Mouse (Mus musculus) layer of hippocampus, adult 8-10 months (tissue): ENCODE results near the gene Nsun2. TPM values are rescaled to one million over a fixed set of nuclear protein-coding genes. Genes with fewer than 3 reads are reported as not detected.
A peak's percentile ranks its signal among the peaks of the same experiment; 100 is the strongest.

Source experiments
- DNase-seq, 2 experiments: peaks; one replicate each; pipeline ENCODE4 v3.0.0; 2022; ENCODE audit warnings: low spot score in 2 of 2
- total RNA-seq, 4 experiments: library from RNA; stranded (reverse); gene quantifications; 2 replicates each; pipeline ENCODE4 v1.2.4; 2022

Nsun2 gene
- 100 to 1,000 TPM in 2 of 4 experiments, 10 to 100 TPM in 2; 86.2 to 110 (median 100) TPM for total RNA-seq

GRCm38 (mm10) chr13:69533405-69534333, at the start of gene Nsun2:
TSS of gene Nsun2 (plus strand) at chr13:69533746.
- DNase-seq, result no peak

GRCm38 (mm10) chr13:69485326-69485725, 48.2 kb upstream of the Nsun2 start:
- no peak for DNase-seq

DNA sequence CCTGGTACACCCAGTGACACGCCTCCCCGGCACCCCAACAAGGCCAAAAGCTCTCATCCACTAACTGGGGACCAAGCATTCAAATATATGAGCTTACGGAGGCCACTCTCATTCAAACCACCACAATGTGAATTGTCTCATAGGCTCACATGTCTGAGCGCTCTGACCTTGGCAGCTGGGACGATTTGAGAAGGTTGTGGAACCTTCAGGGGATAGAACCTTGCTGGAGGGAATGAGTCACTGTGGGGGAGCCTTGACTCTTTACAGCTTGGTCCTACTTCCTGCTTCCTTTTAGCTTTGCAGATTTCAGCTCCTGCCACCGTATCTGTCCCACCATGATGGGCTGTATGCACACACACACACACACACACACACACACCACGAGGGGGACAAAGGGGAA, 47.7 kb upstream of the Nsun2 start:
- DNase-seq, result no peak

DNA sequence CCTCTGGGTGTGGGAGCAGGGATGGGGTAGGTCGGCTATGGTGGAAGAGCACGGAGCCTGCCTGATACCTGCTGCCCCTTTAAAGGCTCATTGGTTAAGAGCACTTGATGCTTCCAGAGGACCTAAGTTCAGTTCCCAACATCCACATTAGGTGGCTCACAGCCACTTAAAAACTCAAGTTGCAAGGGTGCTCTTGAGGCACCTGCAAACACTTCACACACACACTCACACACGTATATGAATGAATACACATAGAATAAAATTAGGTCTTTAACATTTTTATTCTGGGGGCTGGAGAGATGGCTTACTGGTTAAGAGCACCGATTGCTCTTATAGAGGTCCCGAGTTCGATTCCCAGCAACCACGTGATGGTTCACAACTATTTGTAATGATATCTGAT, 46.4 kb upstream of the Nsun2 start:
- no peak for DNase-seq

DNA sequence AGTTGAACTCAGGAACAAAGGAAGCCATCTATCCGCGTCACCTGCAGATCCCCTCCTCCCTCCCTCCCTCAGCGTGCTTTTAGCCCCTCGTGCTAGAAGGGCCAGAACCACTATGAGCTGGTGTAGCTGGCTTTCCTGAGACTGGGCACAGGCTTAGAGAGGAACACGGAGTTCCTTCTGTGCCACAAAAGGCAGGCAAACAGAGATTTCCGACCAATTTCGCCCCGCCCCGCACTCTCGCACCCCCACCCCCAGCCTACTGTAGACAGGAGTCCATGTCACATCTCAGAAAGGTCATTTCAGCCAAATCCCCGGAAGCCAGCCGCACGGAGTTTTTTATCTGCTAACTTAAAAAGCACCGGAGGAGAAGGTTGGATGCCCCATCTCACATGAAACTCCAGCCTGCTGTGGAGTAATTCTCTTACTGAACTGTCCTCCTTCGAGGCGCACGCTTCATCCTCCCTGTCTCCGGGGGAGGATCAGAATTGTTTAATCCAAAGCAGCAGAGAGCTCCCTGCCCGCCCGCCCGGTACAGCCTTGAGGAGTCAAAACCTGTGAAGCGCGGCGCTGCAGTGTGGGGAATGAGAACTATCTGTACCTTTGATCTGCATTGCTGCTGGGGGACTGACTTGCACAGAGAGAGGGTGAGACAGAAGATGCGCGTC, 45.8 kb upstream of the Nsun2 start:
- DNase-seq, result no peak

- DNase-seq, result no peak
These were observed 44.8 kb upstream of the Nsun2 start for GRCm38 (mm10) chr13:69488565-69489255.

DNA sequence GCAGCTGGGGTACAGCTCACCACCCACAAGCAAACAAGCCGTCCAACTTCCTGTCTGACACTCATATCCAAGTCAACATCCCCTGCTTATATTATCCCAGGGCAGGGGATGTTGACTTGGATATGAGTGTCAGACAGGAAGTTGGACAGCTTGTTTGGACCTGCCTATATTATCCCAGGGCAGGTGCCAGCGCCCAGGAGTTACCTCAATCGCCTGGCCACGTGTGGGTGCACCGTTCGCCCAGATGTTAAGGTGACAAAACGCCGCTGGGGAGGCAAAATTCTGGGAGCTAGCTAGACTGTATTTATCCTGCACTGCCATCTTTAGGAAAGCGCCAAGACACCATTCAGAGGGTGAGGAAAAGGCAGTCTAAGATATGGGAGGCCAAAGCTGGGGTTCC, 43.8 kb upstream of the Nsun2 start:
- no peak for DNase-seq

GRCm38 (mm10) chr13:69492876-69493463, 40.6 kb upstream of the Nsun2 start:
- DNase-seq, result no peak

- no peak for DNase-seq
These were observed 35.3 kb upstream of the Nsun2 start for GRCm38 (mm10) chr13:69498276-69498675.

- no peak for DNase-seq
These were observed 31.3 kb upstream of the Nsun2 start for GRCm38 (mm10) chr13:69502157-69502750.

- no peak for DNase-seq
These were observed 30.7 kb upstream of the Nsun2 start for GRCm38 (mm10) chr13:69502863-69503262.

DNA sequence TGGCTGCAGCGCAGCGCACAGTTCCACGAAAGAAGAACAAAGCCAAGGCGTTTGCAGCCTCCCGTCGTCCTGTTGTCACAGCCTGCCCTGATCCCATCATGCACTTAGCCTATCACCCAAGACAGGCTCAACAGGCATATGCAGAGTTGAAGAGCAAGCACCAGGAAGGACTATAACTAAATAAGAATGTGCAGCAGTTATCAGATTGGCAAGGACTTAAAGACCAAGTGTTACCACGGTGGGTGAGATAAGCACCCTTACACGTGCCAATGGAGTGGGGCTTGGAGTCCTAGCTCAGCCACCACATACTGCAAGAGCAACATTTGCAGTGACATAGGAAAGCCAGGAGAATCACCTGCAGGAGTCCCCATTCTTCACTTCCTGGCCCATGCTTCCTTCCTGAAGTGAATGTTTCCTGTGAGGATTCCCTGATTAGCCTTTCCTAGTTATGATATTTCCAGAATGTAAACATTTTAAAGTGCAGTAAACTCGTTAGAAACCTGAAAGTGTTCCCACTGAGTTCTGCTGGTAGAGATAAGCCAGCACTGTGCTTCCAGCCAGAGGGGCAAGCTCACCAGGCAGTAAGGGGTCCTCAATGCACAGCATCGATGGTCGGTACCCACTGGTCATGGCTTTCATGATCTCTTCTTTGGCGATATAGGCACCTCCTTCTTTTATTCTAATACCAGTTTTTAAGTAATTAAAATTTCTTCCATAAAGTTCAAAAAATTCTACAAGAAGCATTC, 27.0 kb upstream of the Nsun2 start:
- DNase-seq, result no peak

DNA sequence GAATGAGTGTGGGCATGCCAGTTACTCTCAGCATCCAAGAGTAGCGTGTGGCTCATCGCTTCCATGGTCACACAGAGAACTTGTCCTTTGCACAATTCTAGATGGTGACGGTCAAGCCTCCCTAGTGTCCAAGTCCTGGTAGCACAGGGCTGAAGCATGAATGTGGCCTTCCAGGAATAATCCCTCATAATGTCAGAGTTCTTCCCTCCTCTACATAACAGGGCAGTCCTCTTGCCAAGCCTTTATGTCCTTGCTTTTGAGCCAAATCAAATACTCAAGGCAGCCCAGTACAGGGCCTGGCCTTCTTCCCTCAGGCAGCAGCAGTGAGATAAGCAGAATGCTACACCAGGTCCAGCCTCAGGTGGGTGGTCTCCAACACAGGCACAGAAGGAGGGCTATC, 25.9 kb upstream of the Nsun2 start:
- no peak for DNase-seq

- no peak for DNase-seq
These were observed 23.9 kb upstream of the Nsun2 start for GRCm38 (mm10) chr13:69509391-69510244.

GRCm38 (mm10) chr13:69515091-69515490, 18.5 kb upstream of the Nsun2 start:
- DNase-seq, result no peak

- no peak for DNase-seq
These were observed 16.1 kb upstream of the Nsun2 start for GRCm38 (mm10) chr13:69517445-69517844.

GRCm38 (mm10) chr13:69519137-69519536, 14.4 kb upstream of the Nsun2 start:
- no peak for DNase-seq

GRCm38 (mm10) chr13:69522161-69522791, 11.3 kb upstream of the Nsun2 start:
- peak in 1 of 2 experiments; percentile 60 for DNase-seq
